Mouse (Mus musculus): ENCODE data around the gene Mafg. TPM values are rescaled to one million over a fixed set of nuclear protein-coding genes. Genes with fewer than 3 reads are reported as not detected.

Gene Mafg
- polyA plus RNA-seq, 1 experiment from 2014 or later: 37.5 TPM

GRCm38 (mm10) chr11:120654741-120655140, 21.3 kb upstream of the Mafg start:
- Histone ChIP-seq H3K4me3 (ENCODE audit: low read depth, low read length) (no peak overlapping the region), H3K27ac (ENCODE audit: low read length) (no peak overlapping the region), H3K4me1 (ENCODE audit: control insufficient read depth, insufficient read depth, low read length) (no peaks in the 10 kb centered on the region; the same call in 1 of the 2 replicates), H3K36me3 (ENCODE audit: control insufficient read depth, insufficient read depth, low read length) (no peaks in the 10 kb centered on the region), H3K4me2 (ENCODE audit: low read length) (no peak overlapping the region), H3K27me3 (ENCODE audit: control insufficient read depth, insufficient read depth, low read depth, low read length) (peaks cover 33% of the 10 kb centered on the region), H3K9me3 (replicated peaks; ENCODE audit: control insufficient read depth, low read length, poor library complexity, severe bottlenecking) (no peaks in the 10 kb centered on the region), H3K9ac (ENCODE audit: low read depth, low read length) (no peak overlapping the region)
- ATAC-seq: no peak
- WGBS: 88% methylated on average over 3 of the region's 3 CpGs

GRCm38 (mm10) chr11:120651872-120652271, 18.5 kb upstream of the Mafg start:
- no peak overlapping the region for H3K9ac ChIP-seq (ENCODE audit: low read depth, low read length)
- no peak overlapping the region for H3K4me3 ChIP-seq (ENCODE audit: low read depth, low read length)
- no peaks in the 10 kb centered on the region for H3K9me3 ChIP-seq (replicated peaks; ENCODE audit: control insufficient read depth, low read length, poor library complexity, severe bottlenecking)
- no peak overlapping the region for H3K27ac ChIP-seq (ENCODE audit: low read length)
- peaks cover 4% of the 10 kb centered on the region; the same call in 1 of the 2 replicates for H3K27me3 ChIP-seq (ENCODE audit: control insufficient read depth, insufficient read depth, low read depth, low read length)
- H3K4me1 ChIP-seq (ENCODE audit: control insufficient read depth, insufficient read depth, low read length): 0 out of 2 replicates have a peak, but pooled peaks cover 2% of the 10 kb centered on the region
- 70% methylated on average over 3 of the region's 3 CpGs for WGBS
- H3K4me2 ChIP-seq (ENCODE audit: low read length): no peak overlapping the region
- ATAC-seq: no peak
- no peaks in the 10 kb centered on the region for H3K36me3 ChIP-seq (ENCODE audit: control insufficient read depth, insufficient read depth, low read length)

GRCm38 (mm10) chr11:120648001-120648476, 14.6 kb upstream of the Mafg start, which contains the start of gene Myadml2:
TSS of gene Myadml2 (minus strand) at chr11:120648158.
- H3K9ac ChIP-seq (ENCODE audit: low read depth, low read length): peak within 1 kb of the TSS; percentile 13
- 5% methylated on average over 13 of the region's 13 CpGs for WGBS
- H3K27ac ChIP-seq (ENCODE audit: low read length): no peak within 1 kb of the TSS
- no peaks in the 10 kb centered on the region for H3K9me3 ChIP-seq (replicated peaks; ENCODE audit: control insufficient read depth, low read length, poor library complexity, severe bottlenecking)
- peak within 1 kb of the TSS; percentile 24 for H3K4me3 ChIP-seq (ENCODE audit: low read depth, low read length)
- peaks cover 5% of the 10 kb centered on the region; the same call in 1 of the 2 replicates for H3K4me1 ChIP-seq (ENCODE audit: control insufficient read depth, insufficient read depth, low read length)
- no peaks in the 10 kb centered on the region for H3K36me3 ChIP-seq (ENCODE audit: control insufficient read depth, insufficient read depth, low read length)
- peak within 1 kb of the TSS; percentile 50 for H3K4me2 ChIP-seq (ENCODE audit: low read length)
- ATAC-seq: no peak
- H3K27me3 ChIP-seq (ENCODE audit: control insufficient read depth, insufficient read depth, low read depth, low read length): no peaks in the 10 kb centered on the region; the same call in 1 of the 2 replicates

GRCm38 (mm10) chr11:120647047-120647830, 13.8 kb upstream of the Mafg start:
- Histone ChIP-seq H3K4me3 (ENCODE audit: low read depth, low read length) (no peak overlapping the region), H3K36me3 (ENCODE audit: control insufficient read depth, insufficient read depth, low read length) (no peaks in the 10 kb centered on the region), H3K4me1 (ENCODE audit: control insufficient read depth, insufficient read depth, low read length) (peaks cover 10% of the 10 kb centered on the region), H3K27ac (ENCODE audit: low read length) (no peak overlapping the region), H3K4me2 (ENCODE audit: low read length) (peak overlapping the region; percentile 50; the same call in 1 of the 2 replicates), H3K9me3 (replicated peaks; ENCODE audit: control insufficient read depth, low read length, poor library complexity, severe bottlenecking) (no peaks in the 10 kb centered on the region), H3K9ac (ENCODE audit: low read depth, low read length) (no peak overlapping the region), H3K27me3 (ENCODE audit: control insufficient read depth, insufficient read depth, low read depth, low read length) (no peaks in the 10 kb centered on the region; the same call in 1 of the 2 replicates)
- ATAC-seq: no peak
- WGBS: 81% methylated on average over 35 of the region's 35 CpGs

GRCm38 (mm10) chr11:120643601-120643987, 10.2 kb upstream of the Mafg start, which contains the start of gene Pycr1:
TSS of gene Pycr1 (minus strand) at chr11:120643769.
- Histone ChIP-seq H3K4me3 (ENCODE audit: low read depth, low read length) (peak within 1 kb of the TSS; percentile 52), H3K4me1 (ENCODE audit: control insufficient read depth, insufficient read depth, low read length) (peaks cover 10% of the 10 kb centered on the region), H3K9me3 (replicated peaks; ENCODE audit: control insufficient read depth, low read length, poor library complexity, severe bottlenecking) (no peaks in the 10 kb centered on the region), H3K9ac (ENCODE audit: low read depth, low read length) (peak within 1 kb of the TSS; percentile 75), H3K36me3 (ENCODE audit: control insufficient read depth, insufficient read depth, low read length) (no peaks in the 10 kb centered on the region), H3K27ac (ENCODE audit: low read length) (peak within 1 kb of the TSS; percentile 45; the same call in 1 of the 2 replicates), H3K4me2 (ENCODE audit: low read length) (peak within 1 kb of the TSS; percentile 85), H3K27me3 (ENCODE audit: control insufficient read depth, insufficient read depth, low read depth, low read length) (no peaks in the 10 kb centered on the region; the same call in 1 of the 2 replicates)
- under 1% methylated on average over 15 of the region's 15 CpGs for WGBS
- peak; percentile 99 for ATAC-seq

GRCm38 (mm10) chr11:120642939-120643600, 9.7 kb upstream of the Mafg start:
- Histone ChIP-seq H3K9me3 (replicated peaks; ENCODE audit: control insufficient read depth, low read length, poor library complexity, severe bottlenecking) (no peaks in the 10 kb centered on the region), H3K4me3 (ENCODE audit: low read depth, low read length) (peak overlapping the region; percentile 52), H3K9ac (ENCODE audit: low read depth, low read length) (peak overlapping the region; percentile 75), H3K27ac (ENCODE audit: low read length) (peak overlapping the region; percentile 45; the same call in 1 of the 2 replicates), H3K4me2 (ENCODE audit: low read length) (peak overlapping the region; percentile 85), H3K27me3 (ENCODE audit: control insufficient read depth, insufficient read depth, low read depth, low read length) (no peaks in the 10 kb centered on the region; the same call in 1 of the 2 replicates), H3K36me3 (ENCODE audit: control insufficient read depth, insufficient read depth, low read length) (no peaks in the 10 kb centered on the region), H3K4me1 (ENCODE audit: control insufficient read depth, insufficient read depth, low read length) (peaks cover 8% of the 10 kb centered on the region)
- ATAC-seq: peak; percentile 65
- WGBS: 3% methylated on average over 18 of the region's 18 CpGs

- H3K27me3 ChIP-seq (ENCODE audit: control insufficient read depth, insufficient read depth, low read depth, low read length): no peaks in the 10 kb centered on the region; the same call in 1 of the 2 replicates
- 92% methylated on average over 8 of the region's 8 CpGs for WGBS
- H3K4me3 ChIP-seq (ENCODE audit: low read depth, low read length): no peak overlapping the region
- H3K27ac ChIP-seq (ENCODE audit: low read length): no peak overlapping the region
- H3K9me3 ChIP-seq (replicated peaks; ENCODE audit: control insufficient read depth, low read length, poor library complexity, severe bottlenecking): no peaks in the 10 kb centered on the region
- ATAC-seq: no peak
- H3K9ac ChIP-seq (ENCODE audit: low read depth, low read length): 0 out of 2 replicates have a peak overlapping the region, but pooled peaks have one; percentile 14
- H3K4me2 ChIP-seq (ENCODE audit: low read length): no peak overlapping the region
- peaks cover 8% of the 10 kb centered on the region for H3K4me1 ChIP-seq (ENCODE audit: control insufficient read depth, insufficient read depth, low read length)
- H3K36me3 ChIP-seq (ENCODE audit: control insufficient read depth, insufficient read depth, low read length): no peaks in the 10 kb centered on the region
These were observed 8.5 kb upstream of the Mafg start for GRCm38 (mm10) chr11:120641869-120642268.

- Histone ChIP-seq H3K4me3 (ENCODE audit: low read depth, low read length) (no peak overlapping the region), H3K27me3 (ENCODE audit: control insufficient read depth, insufficient read depth, low read depth, low read length) (no peaks in the 10 kb centered on the region; the same call in 1 of the 2 replicates), H3K27ac (ENCODE audit: low read length) (no peak overlapping the region), H3K9me3 (replicated peaks; ENCODE audit: control insufficient read depth, low read length, poor library complexity, severe bottlenecking) (no peaks in the 10 kb centered on the region), H3K4me1 (ENCODE audit: control insufficient read depth, insufficient read depth, low read length) (peaks cover 8% of the 10 kb centered on the region), H3K36me3 (ENCODE audit: control insufficient read depth, insufficient read depth, low read length) (no peaks in the 10 kb centered on the region), H3K9ac (ENCODE audit: low read depth, low read length) (no peak overlapping the region), H3K4me2 (ENCODE audit: low read length) (no peak overlapping the region)
- WGBS: 66% methylated on average over 9 of the region's 9 CpGs
- no peak for ATAC-seq
These were observed 7.9 kb upstream of the Mafg start for GRCm38 (mm10) chr11:120641255-120641654.
